Mouse (Mus musculus) MEL (cell line): ENCODE data around the gene Gstp1. TPM values are rescaled to one million over a fixed set of nuclear protein-coding genes. Genes with fewer than 3 reads are reported as not detected.
"Not testable (repeated sequence)": the region's sequence is repeated elsewhere in the genome, so short reads cannot be mapped to it uniquely, and the experiment has no call there.

Experiments used
- DNase-seq: peaks from one replicate; pipeline ENCODE4 v3.0.0; 2011; ENCODE audit warnings: low read depth, low spot score
- H3K27ac ChIP-seq: 2 replicates; pipeline ENCODE4 v1.5.1; 2012; ENCODE audit warnings: low read depth, mild to moderate bottlenecking, control low read depth, low read length, moderate library complexity; ENCODE audit not compliant: control insufficient read depth
- H3K27me3 ChIP-seq, 2 experiments: fragments of 150-350 bp in 1 of 2; sonication (generic) in 1 of 2; 2 replicates each; pipeline ENCODE4 v1.6.1; 2012; ENCODE audit warnings: low read length in 2 of 2, mild to moderate bottlenecking in 2 of 2, improper control_type of control experiment in 1 of 2, moderate library complexity in 1 of 2; ENCODE audit not compliant: insufficient read depth in 2 of 2, control insufficient read depth in 1 of 2
- H3K36me3 ChIP-seq, 2 experiments: 2 replicates each; pipeline ENCODE4 v1.6.1; 2012 to 2014; ENCODE audit warnings: low read length in 2 of 2, improper control_type of control experiment in 1 of 2, inconsistent platforms in 1 of 2, mild to moderate bottlenecking in 1 of 2; ENCODE audit not compliant: insufficient read depth in 2 of 2, control insufficient read depth in 1 of 2
- H3K4me1 ChIP-seq, 2 experiments: fragments of 150-350 bp in 1 of 2; sonication (generic) in 1 of 2; 2 replicates each; pipeline ENCODE4 v1.6.1; 2012; ENCODE audit warnings: low read length in 2 of 2, improper control_type of control experiment in 1 of 2, mild to moderate bottlenecking in 1 of 2; ENCODE audit not compliant: insufficient read depth in 2 of 2, control insufficient read depth in 1 of 2
- H3K4me3 ChIP-seq, 2 experiments: fragments of 150-350 bp in 1 of 2; sonication (generic) in 1 of 2; 2 replicates each; pipeline ENCODE4 v1.5.1; 2012; ENCODE audit warnings: low read depth in 2 of 2, low read length in 2 of 2, mild to moderate bottlenecking in 2 of 2, moderate library complexity in 2 of 2, control low read depth in 1 of 2, improper control_type of control experiment in 1 of 2; ENCODE audit not compliant: control insufficient read depth in 1 of 2, insufficient read depth in 1 of 2
- H3K79me2 ChIP-seq: 2 replicates; pipeline ENCODE4 v1.6.1; 2012; ENCODE audit warnings: mild to moderate bottlenecking, low read length, moderate library complexity; ENCODE audit not compliant: control insufficient read depth, poor library complexity, insufficient read depth
- H3K9ac ChIP-seq: 2 replicates; pipeline ENCODE4 v1.6.1; 2012; ENCODE audit warnings: low read depth, mild to moderate bottlenecking, control low read depth, low read length, moderate library complexity; ENCODE audit not compliant: control insufficient read depth, poor library complexity, severe bottlenecking
- H3K9me3 ChIP-seq: fragments of 150-350 bp; sonication (generic); replicated peaks from 2 replicates; pipeline ENCODE4 v1.6.1; 2012; ENCODE audit warnings: mild to moderate bottlenecking, low read length, improper control_type of control experiment, moderate library complexity; ENCODE audit not compliant: insufficient read depth
- E2F4 ChIP-seq: IDR thresholded peaks from 2 replicates; pipeline ENCODE4 v1.6.1; 2011; ENCODE audit warnings: low read depth, low read length, improper control_type of control experiment, borderline replicate concordance
- EP300 ChIP-seq, 2 experiments: IDR thresholded peaks; 2 replicates each; pipeline ENCODE4 v1.6.1; 2011; ENCODE audit warnings: improper control_type of control experiment in 2 of 2, low read length in 2 of 2, low read depth in 1 of 2, mild to moderate bottlenecking in 1 of 2
- ETS1 ChIP-seq: IDR thresholded peaks from 2 replicates; pipeline ENCODE4 v1.6.1; 2012; ENCODE audit warnings: low read depth, mild to moderate bottlenecking, inconsistent platforms, low read length, improper control_type of control experiment, moderate library complexity
- GATA1 ChIP-seq: IDR thresholded peaks from 2 replicates; pipeline ENCODE4 v1.6.1; 2011; ENCODE audit warnings: low read depth, low read length, improper control_type of control experiment
- HCFC1 ChIP-seq: IDR thresholded peaks from 2 replicates; pipeline ENCODE4 v1.6.1; 2012; ENCODE audit warnings: low read depth, mild to moderate bottlenecking, inconsistent platforms, low read length, improper control_type of control experiment, moderate library complexity
- JUND ChIP-seq: IDR thresholded peaks from 2 replicates; pipeline ENCODE4 v1.6.1; 2011; ENCODE audit warnings: low read depth, mild to moderate bottlenecking, improper control_type of control experiment, low read length
- MXI1 ChIP-seq: IDR thresholded peaks from 2 replicates; pipeline ENCODE4 v1.6.1; 2011; ENCODE audit warnings: mild to moderate bottlenecking, low read depth, low read length, improper control_type of control experiment
- MYB ChIP-seq: IDR thresholded peaks from 2 replicates; pipeline ENCODE4 v1.6.1; 2011; ENCODE audit warnings: mild to moderate bottlenecking, low read depth, low read length, improper control_type of control experiment
- NRF1 ChIP-seq: IDR thresholded peaks from 2 replicates; pipeline ENCODE4 v1.6.1; 2014; ENCODE audit warnings: low read depth, mild to moderate bottlenecking, inconsistent platforms, low read length, improper control_type of control experiment, moderate library complexity; ENCODE audit not compliant: poor library complexity, insufficient read depth, severe bottlenecking
- POLR2A ChIP-seq, 2 experiments: IDR thresholded peaks; 2 replicates each; pipeline ENCODE4 v1.6.1; 2011 to 2012; ENCODE audit warnings: low read length in 2 of 2, mild to moderate bottlenecking in 2 of 2, control low read depth in 1 of 2, improper control_type of control experiment in 1 of 2, low read depth in 1 of 2, moderate library complexity in 1 of 2; ENCODE audit not compliant: control insufficient read depth in 1 of 2, insufficient read depth in 1 of 2, poor library complexity in 1 of 2
- RAD21 ChIP-seq: IDR thresholded peaks from 2 replicates; pipeline ENCODE4 v1.6.1; 2011; ENCODE audit warnings: mild to moderate bottlenecking, low read depth, low read length, improper control_type of control experiment
- SIN3A ChIP-seq: IDR thresholded peaks from 2 replicates; pipeline ENCODE4 v1.6.1; 2012; ENCODE audit warnings: low read length, improper control_type of control experiment, inconsistent platforms
- SMC3 ChIP-seq: IDR thresholded peaks from 2 replicates; pipeline ENCODE4 v1.6.1; 2011; ENCODE audit warnings: low read depth, low read length, improper control_type of control experiment
- TAL1 ChIP-seq: IDR thresholded peaks from 2 replicates; pipeline ENCODE4 v1.6.1; 2012; ENCODE audit warnings: mild to moderate bottlenecking, inconsistent platforms, low read length, moderate library complexity, mixed read lengths
- TBP ChIP-seq: IDR thresholded peaks from 2 replicates; pipeline ENCODE4 v1.8.0; 2011; ENCODE audit warnings: low read depth, low read length, improper control_type of control experiment
- TCF12 ChIP-seq: IDR thresholded peaks from 2 replicates; pipeline ENCODE4 v1.6.1; 2014; ENCODE audit warnings: low read depth, mild to moderate bottlenecking, inconsistent platforms, low read length, improper control_type of control experiment, moderate library complexity
- UBTF ChIP-seq: IDR thresholded peaks from 2 replicates; pipeline ENCODE4 v1.6.1; 2012; ENCODE audit warnings: low read depth, mild to moderate bottlenecking, inconsistent platforms, low read length, improper control_type of control experiment, moderate library complexity, borderline replicate concordance; ENCODE audit not compliant: insufficient read depth
- USF2 ChIP-seq, 2 experiments: IDR thresholded peaks; 2 replicates each; pipeline ENCODE4 v1.6.1; 2011 to 2012; ENCODE audit warnings: improper control_type of control experiment in 2 of 2, low read length in 2 of 2, borderline replicate concordance in 1 of 2, inconsistent platforms in 1 of 2, low read depth in 1 of 2, mild to moderate bottlenecking in 1 of 2; ENCODE audit not compliant: insufficient read depth in 1 of 2
- ZC3H11A ChIP-seq: IDR thresholded peaks from 2 replicates; pipeline ENCODE4 v1.6.1; 2012; ENCODE audit warnings: low read depth, mild to moderate bottlenecking, inconsistent platforms, low read length, improper control_type of control experiment
- polyA plus RNA-seq, 2 experiments: library from polyadenylated mRNA; stranded (reverse) in 1 of 2; unstranded in 1 of 2; fragments of >175 nt in 1 of 2; fragments of >200 nt in 1 of 2; gene quantifications; 2 replicates each; pipeline versions ENCODE4 v1.2.1 to v1.2.4; 2012; ENCODE audit warnings: low replicate concordance in 2 of 2, low read depth in 1 of 2; ENCODE audit not compliant: insufficient read length in 2 of 2, insufficient read depth in 1 of 2, missing spikeins in 1 of 2
- total RNA-seq: library from RNA; depleted of rRNA; stranded (reverse); fragments of 300-350 nt; gene quantifications from 2 replicates; pipeline ENCODE4 v1.2.3, GENCODE M21; 2012

Gene Gstp1
- total and polyA plus RNA-seq, 3 experiments, result 251 to 369 TPM; not detected in 1

DNA sequence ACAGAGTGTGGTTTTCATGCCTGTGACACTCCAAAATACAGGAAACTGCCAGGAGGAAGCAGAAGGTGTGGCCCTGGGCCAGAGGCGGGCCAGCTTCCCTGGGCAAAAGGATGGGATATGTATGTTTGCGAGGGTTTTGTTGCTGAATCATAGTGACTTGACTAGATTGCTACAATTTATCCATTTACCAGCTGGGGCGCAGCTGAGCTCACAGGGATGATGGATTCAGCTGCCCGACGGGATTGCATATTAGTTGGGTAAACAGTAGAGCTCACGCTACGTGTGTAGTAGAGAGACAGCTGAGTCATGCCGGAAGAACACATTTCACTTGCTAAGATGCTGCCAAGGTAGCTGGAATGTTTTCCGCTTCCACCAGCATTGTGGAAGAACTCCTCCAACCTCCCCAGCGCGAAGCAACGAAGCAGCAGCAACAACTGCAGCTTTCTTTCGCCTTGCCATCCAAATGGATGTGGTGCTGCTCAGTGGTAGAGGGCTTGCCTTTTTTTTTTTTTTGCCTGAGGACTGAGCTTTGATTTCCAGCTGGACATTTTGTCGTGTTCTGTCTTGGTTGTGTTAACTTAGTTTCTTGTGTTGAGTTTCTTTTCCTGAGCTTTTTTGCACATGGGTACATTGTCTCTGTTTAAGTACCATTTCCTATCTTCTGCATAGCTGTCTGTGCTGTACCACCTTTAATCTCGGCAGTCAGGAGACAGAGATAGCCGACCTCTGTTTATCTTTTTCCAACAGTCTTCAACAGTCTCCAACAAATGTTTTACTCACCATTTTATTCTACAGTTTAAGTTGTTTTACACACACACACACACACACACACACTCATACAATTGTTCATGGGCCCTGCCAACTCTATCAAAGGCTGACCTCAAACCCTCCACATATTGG is 8.4 kb upstream of the Gstp1 start, which contains the start of gene Gstp2 (continued):
- TF ChIP-seq MXI1 (no peak), HCFC1 (no peak), ETS1 (no peak), NRF1 (no peak), SIN3A (no peak), RAD21 (no peak), USF2 (IDR thresholded peaks at IDR 0.05; ENCODE audit: borderline replicate concordance in 1 of 2, insufficient read depth in 1 of 2, low read depth in 1 of 2, low read length in 2 of 2) (no peak), SMC3 (no peak), EP300 (IDR thresholded peaks at IDR 0.05; ENCODE audit: low read depth in 1 of 2, low read length in 2 of 2) (peak; percentile 21 to 74; a peak in 2 of 4 replicates), MYB (peak; percentile 49; the same call in 1 of the 2 replicates), ZC3H11A (no peak), TBP (no peak), JUND (no peak), UBTF (no peak), POLR2A (IDR thresholded peaks at IDR 0.05; ENCODE audit: control insufficient read depth in 1 of 2, insufficient read depth in 1 of 2, low read depth in 1 of 2, low read length in 2 of 2, poor library complexity in 1 of 2) (no peak)

DNA sequence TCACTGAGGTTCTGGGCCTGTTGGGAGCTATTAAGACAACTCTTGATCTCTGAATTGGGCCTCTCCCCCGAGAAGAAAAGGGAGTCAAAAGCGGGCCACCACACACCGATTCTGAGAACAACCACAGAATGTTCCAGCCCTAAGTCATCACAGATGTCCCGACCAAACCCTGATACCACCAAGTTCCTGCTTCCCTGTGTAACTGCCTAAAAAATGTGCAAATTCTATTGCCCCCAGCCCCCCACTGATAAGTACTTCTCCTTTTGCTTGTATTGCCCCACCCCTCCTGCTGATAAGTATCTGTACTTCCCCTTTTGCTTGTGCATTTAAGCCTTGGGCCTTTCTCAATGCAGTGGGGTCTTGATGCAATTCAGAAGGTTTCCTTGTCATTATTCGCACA is 6.3 kb upstream of the Gstp1 start:
- H3K79me2 ChIP-seq, result not testable (repeated sequence)
- TF ChIP-seq TCF12 (peak; percentile 70), ETS1 (peak; percentile 55), TAL1 (peak; percentile 73), E2F4 (0 out of 2 replicates have a peak, but pooled peaks have one; percentile 18), POLR2A (IDR thresholded peaks at IDR 0.05; ENCODE audit: control insufficient read depth in 1 of 2, insufficient read depth in 1 of 2, low read depth in 1 of 2, low read length in 2 of 2, poor library complexity in 1 of 2) (0 out of 4 replicates have a peak, but pooled peaks of 1 of the 2 experiments have one; percentile 21), GATA1 (peak; percentile 80), EP300 (IDR thresholded peaks at IDR 0.05; ENCODE audit: low read depth in 1 of 2, low read length in 2 of 2) (peak; percentile 61 to 87; a peak in 3 of 4 replicates)
- TF ChIP-seq, all 39 proteins: peak for 7; not testable (repeated sequence) for 32
- not testable (repeated sequence) for H3K9ac ChIP-seq, H3K4me3 ChIP-seq, H3K4me1 ChIP-seq, H3K9me3 ChIP-seq, H3K36me3 ChIP-seq, H3K27me3 ChIP-seq
- peak; percentile 92 for DNase-seq
- H3K27ac ChIP-seq, result peak overlapping the region; percentile 86
